Mouse (Mus musculus): ENCODE results near the gene Klf7.

- TF ChIP-seq CTCF (IDR thresholded peaks at IDR 0.05; ENCODE audit: extremely low read depth, insufficient read depth, low read length) (no peak), POLR2A (IDR thresholded peaks at IDR 0.05; ENCODE audit: extremely low read depth, insufficient read depth, low read length) (no peak)
These were observed 69.9 kb downstream of the Klf7 start for GRCm38 (mm10) chr1:64052069-64052750.

All from cortical plate, adult 2 months (tissue).